Mouse (Mus musculus) urinary bladder, adult 18-20 months (tissue): Measurements from ENCODE around the gene Elfn1.

ENCODE experiments used
- DNase-seq, 2 experiments: peaks; one replicate each; pipeline ENCODE4 v3.0.0; 2022; ENCODE audit warnings: low spot score in 2 of 2, mixed read lengths in 2 of 2

The Elfn1 gene

DNA sequence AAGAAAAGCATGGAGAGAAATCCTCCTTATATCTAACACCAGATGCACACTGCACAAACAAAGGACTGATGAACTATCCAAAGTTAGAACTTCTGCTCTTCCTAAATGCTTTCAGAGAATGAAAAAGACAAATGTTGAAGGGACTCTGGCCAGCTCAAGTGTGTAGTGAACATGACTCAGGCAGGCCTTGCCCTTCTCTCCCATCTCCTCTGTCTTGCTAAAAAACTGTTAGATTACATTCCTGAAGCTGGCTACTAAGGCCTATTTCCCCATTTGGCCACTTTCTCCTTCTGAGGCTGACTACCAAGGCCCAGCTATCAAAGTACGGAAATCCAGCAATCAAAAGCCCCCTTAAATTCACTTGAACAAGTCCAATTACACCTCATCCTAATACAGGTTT lies 111.9 kb downstream of the Elfn1 start:
- DNase-seq = no peak

DNA sequence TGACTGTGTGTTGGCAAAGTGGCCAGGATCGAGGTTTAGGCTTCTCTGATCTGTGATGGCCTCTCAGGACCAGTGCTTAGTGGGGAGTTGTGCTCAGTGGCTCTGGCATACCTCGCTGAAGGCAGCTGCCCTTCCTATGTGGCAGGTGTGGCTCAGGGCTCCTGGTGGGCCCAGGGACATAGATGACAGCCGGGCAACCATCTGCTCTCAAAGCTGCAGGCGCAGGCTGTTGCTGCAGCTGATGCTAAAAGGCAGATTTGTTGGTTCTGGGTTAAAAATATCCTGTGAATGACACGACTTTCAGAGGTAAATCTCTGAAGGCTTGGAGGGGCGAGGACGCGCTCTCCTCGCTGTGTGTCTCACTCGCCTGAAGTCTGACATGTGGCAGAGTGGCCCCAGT lies 114.0 kb downstream of the Elfn1 start:
- no peak for DNase-seq

DNA sequence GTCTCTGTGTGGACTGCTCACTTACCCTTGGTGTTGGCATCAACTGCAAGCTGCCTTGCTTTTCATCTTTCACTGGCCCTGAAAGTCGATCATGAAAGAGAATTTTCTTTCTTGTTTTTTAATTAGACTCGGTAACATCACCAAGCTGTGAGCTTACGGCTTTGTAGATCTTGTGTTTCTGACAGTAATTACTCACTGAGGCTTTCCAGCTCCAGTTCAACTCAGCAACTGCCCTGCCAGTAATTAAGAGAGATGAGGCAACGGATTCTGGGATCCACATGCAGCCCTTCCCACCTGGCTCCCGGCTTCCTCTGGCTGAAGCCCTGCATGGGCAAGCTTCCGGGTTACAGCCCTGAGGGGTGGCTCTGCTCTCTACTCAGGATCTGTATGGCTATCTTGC lies 115.1 kb downstream of the Elfn1 start:
- DNase-seq = no peak

DNA sequence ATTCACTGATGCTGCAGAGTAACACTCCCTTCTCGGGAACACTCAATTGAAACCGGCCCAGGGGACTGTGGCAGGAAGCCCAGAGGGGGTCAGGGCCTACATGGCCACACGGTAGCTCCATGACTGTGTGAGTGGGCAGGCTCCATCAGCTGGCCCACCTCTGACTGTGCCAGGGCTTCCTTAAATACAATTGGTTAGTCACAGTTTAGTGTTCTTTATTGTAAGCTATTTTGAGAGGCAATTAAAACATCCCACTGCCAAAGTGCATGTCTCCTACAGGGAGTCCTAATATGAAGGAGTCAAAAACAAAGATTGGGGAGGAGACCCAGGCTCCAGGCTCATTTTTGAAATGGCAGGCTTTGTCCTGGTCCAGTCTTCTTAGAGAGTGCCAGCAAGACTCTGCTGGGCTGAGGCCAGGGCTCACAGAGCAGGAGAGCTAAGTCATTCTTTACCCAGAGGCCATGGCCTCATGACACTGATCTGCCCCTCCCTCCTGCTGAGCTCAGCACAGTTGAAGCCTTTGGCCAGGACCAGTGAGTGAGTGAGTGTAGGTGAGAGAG lies 116.3 kb downstream of the Elfn1 start:
- no peak for DNase-seq
